Mouse (Mus musculus): Measurements from ENCODE around the gene Erg. TPM values are rescaled to one million over a fixed set of nuclear protein-coding genes. Genes with fewer than 3 reads are reported as not detected.

The Erg gene
- total RNA-seq, 2 experiments from 2014 or later, result 37.1 to 42.2 TPM

DNA sequence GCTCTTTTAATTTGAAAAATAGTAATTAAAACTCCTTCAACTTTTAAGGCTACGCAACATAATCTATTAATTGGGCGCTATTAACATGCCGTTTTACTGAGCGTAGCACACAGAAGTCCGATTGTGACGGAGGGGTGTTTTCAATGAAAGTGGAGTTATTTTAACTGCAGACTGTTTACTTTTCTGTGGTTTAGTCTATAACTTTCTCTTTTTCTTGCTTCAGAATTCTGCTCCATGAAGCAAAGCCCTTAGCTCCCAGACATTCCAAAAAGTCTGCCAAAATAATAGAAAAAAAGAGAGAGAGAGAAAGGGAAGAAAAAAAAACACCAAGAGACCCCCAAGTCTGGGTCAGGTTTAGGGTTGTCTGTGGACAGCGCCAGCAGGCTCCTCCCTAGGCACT is 333 bp upstream of the Erg start:
- DNase-seq, result no peak
- intact Hi-C loops (cut with DNase I), result no loop called here

DNA sequence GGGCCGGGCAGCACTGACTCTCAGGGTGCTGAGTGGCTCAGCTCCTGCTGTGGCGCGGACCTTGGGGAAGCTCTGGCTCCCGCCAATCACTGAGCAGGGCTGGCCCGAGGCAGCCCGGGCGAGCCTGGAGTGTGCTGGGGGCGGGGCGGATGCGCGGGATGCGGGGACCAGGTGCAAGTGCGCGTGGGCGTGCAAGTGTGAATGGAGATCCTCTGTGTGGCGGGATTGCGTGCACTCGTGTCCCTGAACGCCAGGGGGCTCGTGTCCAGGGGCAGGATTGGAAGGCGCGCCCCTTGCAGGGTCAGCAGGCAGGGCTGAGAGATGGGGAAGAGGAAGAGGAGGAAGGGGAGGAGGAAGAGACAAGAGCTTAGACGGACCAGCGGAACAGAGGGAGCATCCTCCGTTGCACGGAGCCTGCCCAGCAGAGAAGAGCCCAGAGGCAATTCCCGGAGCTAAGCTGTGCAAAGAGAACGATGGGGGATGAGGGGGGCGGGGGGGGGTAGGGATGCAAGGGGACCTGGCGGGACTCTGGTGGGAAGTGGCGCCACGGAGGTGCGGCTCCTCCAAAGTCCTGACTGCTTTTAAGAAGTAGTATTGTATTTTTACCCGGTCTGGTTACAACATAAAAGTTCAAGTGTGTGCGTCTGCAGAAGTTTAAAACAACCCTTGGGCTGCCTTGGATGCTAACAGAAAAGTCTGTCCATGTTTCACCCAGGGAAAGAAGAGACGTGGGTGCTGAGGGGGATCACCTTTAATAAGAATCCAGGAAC is 667 bp downstream of the Erg start:
- intact Hi-C loops (cut with DNase I), result no loop called here
- peak; percentile 42 to 51 for DNase-seq

DNA sequence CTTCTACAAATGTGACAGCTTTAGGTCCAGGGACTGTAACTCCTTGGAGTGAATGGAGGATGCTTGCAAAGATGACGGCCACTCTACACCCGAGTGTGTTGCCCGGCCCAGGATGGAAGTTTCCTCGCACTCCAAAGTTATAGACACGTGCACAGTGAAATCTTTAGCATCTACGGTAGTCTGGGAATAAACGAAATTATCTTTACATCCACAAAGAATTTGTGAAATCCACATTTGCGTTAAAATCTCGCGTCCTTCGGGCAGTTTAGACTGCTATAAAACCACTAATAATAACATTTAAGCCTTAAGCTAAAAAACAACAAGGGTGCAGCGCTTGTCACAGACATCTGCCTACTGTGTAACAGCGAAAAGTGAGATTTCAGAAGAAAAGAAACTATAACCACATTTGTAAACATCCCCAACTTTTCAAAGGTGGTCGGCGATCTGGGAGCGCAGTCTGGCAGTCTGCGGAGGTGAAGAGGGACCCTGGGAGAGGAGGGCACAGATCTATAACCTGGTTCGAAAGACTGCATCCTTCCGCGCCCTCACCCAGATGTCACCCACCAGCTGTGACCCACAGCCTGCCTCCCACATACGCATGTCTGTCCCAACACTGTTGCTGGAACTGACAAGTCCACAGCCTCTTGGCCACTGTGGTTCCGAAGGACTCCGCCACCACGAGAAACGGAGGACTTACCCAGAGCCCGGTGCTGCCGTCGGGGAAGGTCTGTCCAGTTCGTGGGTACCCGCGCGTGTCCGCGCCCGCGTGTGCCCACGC is 1.5 kb downstream of the Erg start:
- intact Hi-C loops (cut with DNase I), result no loop called here
- DNase-seq, result no peak

DNA sequence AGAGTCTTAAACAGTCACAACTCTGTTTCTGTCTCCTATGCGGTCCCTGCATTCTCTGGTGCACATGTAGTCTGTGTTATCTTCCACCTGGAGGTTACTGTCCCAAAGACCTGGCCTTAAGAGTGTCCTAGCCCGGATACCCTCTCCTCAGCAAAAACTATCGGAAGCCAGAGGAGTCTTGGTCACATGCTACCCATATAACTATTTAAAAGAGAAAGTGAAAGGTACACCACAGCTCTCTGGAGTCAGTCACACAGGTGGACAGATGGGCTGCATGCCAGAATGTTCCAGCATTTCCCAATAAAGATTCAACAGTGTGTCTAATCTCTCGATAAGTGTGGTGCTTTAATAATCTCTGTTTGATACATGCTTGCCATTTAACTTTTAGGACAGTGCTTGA is 7.1 kb downstream of the Erg start:
- intact Hi-C loops (cut with DNase I), result loop anchor here (10.0 kb wide), 1 partner anchor 384 kb away; no protein-coding TSS in a partner anchor
- no peak for DNase-seq

DNA sequence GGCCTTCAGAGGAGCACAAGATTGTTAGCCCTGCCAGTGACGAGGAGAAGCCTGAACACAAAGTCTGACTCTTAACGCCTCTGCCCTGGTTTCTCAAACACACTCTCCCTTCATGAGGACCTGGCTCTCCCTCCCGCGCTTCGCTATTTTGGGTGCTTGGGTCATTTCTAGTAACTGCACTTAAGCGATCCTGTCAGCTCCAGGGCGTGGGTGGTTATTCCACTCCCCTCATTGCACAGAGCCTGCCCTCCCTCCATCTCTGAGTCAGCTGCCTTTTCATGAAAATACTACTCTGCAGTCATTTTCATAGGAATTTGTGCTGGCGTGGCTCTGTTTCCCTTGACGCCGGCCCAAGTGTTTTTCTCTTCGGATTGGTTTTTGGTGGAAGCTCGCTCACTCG is 13.2 kb downstream of the Erg start:
- peak in 1 of 2 experiments; percentile 5 for DNase-seq
- intact Hi-C loops (cut with DNase I), result loop anchor here (5.0 to 10.0 kb wide), 3 partner anchors 106 to 378 kb away; no protein-coding TSS in a partner anchor

DNA sequence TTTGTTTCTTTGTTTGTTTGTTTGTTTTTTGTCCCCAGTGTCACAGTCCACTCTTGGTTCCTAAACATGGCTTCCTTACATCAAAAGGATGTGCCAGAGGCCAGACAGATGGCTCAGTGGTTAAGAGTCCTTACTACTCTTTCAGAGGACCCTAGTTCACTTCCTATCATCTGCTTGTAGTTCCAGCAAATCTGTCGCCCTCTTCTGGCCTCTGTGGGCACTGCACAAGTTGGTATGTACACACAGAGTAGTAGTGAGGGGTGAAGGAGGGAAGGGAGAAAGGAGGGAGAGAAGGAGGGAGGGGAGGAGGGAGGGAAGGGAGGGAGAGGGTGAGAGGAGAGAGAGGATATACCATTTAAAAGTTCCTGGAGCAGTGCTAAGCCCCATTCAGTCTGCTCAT is 15.8 kb downstream of the Erg start:
- intact Hi-C loops (cut with DNase I), result loop anchor here (5.0 to 10.0 kb wide), 3 partner anchors 103 to 376 kb away; no protein-coding TSS in a partner anchor
- DNase-seq, result peak; percentile 16 to 32

DNA sequence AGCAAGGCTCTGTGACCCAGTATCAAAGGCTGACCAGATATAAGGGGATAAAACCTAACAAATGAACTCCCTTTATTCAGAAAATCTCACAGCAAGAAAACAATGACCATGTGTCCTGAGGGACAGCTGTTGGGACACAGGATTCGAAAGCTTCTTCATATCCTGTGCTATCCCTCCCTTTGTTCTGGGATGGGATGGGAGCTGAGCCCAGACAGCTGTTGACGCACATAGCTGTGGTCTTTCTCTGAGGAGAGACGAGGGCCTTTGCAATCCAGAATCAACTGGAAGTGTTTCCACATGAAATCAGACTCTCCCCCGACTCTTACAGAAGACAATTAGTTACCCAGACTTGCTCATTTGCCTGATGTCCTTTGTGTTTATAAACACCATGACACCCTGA is 29.6 kb downstream of the Erg start:
- no peak for DNase-seq
- intact Hi-C loops (cut with DNase I), result no loop called here

DNA sequence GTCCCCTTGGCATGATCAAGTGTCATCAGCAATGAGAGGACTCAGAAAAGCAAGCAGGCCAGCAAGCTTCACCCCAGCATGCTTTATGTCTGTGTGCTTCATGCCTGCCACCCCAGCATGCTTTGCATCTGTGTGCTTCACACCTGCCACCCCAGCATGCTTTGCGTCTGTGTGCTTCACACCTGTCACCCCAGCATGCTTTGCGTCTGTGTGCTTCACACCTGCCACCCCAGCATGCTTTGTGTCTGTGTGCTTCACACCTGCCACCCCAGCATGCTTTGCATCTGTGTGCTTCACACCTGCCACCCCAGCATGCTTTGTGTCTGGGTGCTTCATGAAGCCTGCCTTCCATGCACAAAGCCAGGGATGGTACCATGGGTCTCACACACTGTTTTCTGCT is 33.3 kb downstream of the Erg start:
- intact Hi-C loops (cut with DNase I), result no loop called here
- no peak for DNase-seq

DNA sequence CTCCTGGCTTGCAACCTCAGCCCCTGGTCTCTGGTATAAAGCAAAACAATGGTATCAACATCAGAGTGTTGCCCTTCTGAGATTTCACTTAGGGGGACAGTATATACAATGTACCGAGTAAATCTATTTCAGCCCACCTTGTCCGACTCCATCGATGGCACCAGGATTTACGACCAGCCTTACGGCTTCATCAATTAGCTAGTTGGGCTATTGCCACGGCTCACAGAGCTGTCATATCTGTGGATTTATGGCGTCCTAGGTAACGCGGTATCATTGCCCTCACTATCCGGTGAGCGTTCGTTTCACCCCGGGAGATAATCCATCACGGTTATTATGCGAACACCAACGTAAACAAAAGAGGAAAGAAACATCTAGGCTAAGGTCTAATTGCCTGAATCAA is 33.9 kb downstream of the Erg start:
- no peak for DNase-seq
- intact Hi-C loops (cut with DNase I), result no loop called here

DNA sequence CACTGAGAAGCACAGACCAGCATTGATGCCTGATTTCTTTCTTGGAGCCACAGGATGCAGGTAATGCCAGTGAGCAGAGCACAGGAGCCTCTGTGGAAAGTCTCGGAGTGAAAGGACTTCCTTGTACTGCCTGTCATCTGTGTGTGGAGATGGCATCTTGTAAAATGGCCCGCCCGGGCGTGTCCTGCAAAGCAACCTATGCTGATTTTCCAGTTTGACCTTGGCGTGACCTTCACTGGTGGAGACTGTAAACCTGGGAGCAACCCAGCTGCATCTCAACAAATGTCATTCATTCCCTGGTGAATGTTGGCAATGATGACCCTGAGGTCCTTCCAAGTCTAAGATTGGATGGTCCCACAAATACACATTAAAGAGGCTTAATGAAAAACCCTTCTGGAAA is 35.9 kb downstream of the Erg start:
- no peak for DNase-seq
- intact Hi-C loops (cut with DNase I), result no loop called here

DNA sequence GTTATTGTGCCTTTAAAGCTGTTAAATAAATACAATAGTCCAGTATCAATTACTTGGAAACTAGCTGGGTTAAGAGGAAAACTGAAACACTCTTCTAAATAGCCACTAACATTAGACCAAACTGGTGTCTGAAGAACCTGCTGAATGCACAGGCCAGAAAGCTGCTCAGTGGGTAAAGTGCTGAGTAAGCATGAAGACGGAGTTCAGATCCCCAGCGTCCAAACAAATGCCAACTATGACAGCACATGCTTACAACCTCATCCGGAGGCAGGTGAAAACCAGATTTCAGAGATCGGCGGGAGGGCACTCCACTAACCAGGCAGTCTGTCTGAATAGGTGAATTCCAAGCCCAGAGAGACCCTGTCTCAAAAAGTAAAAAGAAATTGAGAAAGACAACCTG is 41.6 kb downstream of the Erg start:
- DNase-seq, result no peak
- intact Hi-C loops (cut with DNase I), result no loop called here

DNA sequence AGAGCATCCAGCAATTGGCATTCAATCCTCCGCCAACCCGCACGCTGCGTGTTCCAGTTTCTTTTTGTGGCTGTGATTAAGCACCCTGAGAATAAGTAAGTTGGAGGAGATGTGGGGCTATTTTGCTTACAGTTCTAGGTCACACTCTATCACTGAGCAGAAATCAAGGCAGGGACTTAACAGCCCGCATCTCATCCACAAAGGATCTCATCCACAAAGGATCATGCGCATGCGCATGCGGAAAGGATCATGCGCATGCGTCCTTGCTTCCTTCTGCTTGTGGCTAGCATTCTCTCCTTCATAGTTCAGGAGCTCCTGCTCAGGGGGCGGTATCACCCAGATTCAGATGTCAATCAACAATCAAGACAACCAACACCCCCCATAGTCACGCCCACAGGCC is 42.9 kb downstream of the Erg start:
- DNase-seq, result no peak
- intact Hi-C loops (cut with DNase I), result no loop called here

DNA sequence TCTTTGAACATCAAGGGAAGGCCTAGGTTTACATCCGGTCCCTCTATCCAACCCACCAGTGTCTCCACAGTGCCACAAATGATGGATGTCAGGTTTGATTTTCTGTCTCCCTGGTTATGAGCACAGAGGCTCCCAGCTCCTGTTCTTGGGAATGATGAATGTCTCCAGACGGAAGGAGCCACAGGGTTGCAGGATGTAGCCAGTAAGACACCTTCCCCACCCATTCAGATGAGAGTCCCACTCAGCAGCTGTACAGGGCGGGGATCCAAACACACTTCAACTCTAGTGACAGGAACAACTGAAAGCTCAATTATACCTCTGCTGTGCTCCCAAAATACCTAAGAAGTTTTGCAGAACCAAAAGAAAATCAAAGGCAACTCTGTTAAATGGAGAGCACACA is 51.2 kb downstream of the Erg start:
- DNase-seq, result no peak
- intact Hi-C loops (cut with DNase I), result no loop called here

DNA sequence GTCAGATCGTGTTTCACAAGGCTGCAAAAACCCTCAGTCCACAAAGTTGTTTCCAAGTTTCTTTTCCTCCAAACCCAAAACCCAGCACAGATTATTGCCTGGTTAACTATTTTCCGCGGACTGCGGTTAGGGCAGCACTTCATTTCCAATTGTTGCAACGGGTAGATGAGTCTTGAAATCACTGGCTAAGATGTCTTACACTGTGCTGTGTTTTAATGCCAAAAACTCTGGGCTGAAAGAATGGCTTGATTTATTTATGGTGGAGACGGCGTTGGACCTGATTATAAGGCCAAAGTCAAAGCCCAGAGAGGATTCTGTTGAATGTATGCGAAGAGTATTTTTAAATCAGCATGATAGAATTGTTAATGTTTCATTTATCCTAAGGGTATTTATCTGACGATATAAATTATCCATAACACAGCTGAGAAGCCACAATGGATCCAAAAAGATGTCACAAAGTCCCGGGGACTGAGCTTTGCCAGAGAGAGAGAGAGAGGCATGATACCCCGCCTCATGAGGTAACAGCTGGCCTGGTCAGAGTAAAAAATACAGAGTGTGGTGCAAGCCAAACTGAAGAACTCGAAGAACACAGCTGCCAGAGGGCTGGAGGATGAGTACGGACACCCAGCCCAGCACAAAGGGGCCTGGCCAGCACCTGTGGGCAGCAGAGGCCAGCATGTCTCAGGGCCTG is 53.9 kb downstream of the Erg start:
- DNase-seq, result no peak
- intact Hi-C loops (cut with DNase I), result no loop called here

DNA sequence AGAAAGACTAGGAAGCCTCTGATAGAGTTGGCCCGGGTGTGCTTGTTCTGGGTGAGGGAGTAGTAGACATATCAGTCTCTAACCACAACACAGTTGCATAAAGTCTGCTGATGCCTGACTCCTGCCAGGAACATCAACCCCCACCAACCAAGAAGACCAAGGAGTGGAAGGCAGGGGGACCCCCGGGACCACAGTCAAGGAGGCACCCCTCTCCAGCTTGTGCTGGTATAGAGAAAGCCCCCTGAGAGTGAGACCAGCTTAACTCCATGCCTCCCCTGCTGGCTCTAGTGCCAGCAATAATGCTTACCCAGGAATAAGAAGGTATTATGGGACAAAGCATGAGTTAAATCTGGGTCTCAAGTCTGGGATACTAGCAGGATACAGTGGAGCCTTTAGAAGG is 58.8 kb downstream of the Erg start:
- DNase-seq, result no peak

DNA sequence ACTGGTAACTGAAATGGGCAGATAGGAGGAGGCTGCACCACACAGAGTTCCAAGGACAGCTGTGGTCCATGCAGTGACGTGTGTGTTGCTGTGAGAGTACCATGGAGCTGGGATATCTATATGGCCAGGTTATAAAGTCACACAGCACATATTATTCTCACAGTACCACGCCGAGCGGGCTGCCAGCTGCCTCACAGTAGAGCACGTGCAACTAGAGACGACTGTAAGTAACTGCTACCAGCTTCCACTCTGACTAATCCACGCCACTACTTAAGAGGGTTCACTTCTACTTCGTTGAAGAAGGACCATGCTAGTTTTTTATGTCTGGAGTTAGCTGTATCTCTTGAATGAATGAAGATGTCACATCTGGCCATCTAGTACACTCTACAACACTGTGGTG is 66.9 kb downstream of the Erg start:
- DNase-seq, result no peak
- intact Hi-C loops (cut with DNase I), result no loop called here

More for the DNA sequence above, 58.8 kb downstream of the Erg start:
- intact Hi-C loops (cut with DNase I), result no loop called here

DNA sequence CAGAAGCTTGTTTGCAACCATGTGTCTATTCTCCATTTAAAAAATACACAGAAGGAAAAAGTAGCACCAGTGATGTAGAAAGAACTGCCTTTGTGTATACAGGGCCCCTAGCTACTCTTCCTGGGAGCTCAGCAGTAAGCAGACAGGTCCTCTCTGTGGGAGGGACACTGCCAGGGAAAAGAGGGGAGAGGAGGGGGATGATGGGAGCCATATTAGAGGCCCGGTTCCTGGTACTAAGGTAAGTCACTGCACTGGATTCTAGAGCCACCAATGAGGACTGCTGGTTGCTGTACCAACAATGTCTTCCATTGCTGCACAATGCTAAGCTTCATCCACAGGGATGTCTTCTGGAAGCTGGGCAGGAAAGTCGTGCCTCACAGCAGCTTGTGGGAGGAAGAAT is 80.3 kb downstream of the Erg start:
- DNase-seq, result no peak
- intact Hi-C loops (cut with DNase I), result no loop called here

DNA sequence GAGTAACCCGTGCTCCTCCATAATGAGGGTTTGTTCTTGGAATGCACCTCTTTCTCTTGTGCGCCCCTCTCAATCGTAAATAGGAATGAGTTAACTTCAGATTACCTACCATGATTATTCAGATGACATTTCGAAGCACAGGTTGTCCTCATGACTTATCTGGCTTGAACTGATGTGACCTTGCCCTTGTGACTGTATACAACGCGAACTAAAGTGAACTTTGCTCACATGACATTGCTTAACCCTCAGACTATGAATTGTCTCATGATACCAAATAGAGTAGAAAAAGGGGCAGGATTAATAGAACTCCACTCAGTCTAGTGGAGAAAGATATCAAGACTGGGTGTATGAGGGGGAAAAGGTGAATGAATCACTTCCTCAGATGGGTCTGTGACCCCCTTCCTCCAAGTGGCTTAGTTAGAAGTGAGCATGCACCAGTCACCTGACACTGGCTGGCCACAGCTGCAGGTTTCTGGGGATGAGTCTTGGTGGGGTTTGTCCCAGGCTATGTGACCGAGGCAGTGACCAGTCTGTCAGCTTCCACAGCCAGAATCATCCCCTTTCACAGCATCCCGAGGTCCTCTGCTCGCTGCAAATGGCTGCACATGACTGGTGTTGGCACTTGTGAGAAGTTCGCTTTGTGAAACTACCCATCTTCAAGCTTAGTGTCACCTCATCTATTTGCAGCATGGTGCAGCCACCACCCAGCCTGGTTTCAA is 89.7 kb downstream of the Erg start:
- intact Hi-C loops (cut with DNase I), result no loop called here
- DNase-seq, result no peak

DNA sequence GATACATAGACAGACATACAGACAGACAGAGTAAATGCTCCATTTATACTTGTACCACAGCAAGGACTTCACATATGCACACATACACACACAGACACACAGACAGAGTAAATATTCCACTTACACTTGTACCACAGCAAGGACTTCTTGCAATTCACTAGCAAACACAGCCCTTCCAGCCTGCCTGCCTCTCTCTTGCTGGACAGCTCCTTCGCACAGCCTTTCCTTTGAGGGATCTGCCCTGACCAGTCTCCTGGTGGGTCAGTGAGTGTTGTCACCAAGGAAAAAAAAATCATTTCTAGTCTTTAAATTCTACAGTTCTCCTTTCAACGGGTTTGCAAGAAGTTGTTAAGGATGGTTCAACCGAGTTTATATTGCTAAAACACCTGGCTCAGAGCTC is 92.3 kb downstream of the Erg start:
- intact Hi-C loops (cut with DNase I), result no loop called here
- DNase-seq, result no peak

DNA sequence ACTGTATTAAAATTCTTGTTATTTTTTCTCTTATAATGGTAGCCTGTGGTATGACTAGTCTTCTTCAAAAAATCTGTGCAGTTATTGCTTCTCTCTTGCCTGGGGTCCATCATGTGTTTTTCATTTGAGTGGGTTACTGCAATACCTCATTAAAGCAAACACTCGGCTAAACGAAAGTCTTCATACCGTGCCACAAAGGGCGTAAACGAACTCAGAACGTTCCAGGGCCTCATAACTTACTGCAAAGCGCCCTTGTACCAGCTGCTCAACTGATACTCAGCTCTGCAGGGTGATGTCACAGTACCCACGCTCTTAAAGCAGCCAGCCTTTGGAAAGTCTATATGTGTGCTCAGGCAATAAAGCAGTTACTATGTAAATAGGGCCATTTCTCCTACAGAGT is 93.1 kb downstream of the Erg start:
- intact Hi-C loops (cut with DNase I), result no loop called here
- no peak for DNase-seq

DNA sequence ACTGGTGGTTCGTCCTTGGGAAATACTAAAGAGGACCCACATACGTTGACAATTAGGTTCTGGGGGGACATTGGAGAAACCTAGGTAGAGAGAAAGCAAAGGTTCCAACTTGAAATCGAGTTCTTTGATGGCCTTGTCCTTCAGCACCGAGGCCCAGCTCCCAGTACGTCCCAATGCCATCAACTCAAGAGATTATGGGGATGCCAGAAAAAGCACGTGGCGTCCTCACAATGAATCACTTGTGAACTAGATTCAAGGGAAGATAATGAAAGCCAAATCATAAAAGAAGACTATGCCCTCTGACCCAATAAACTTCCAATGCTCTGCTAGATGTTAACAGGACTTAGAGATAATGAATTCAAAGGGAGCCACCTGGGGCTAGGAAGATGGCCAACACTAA is 94.2 kb downstream of the Erg start:
- intact Hi-C loops (cut with DNase I), result no loop called here
- no peak for DNase-seq
